Mouse (Mus musculus): Measurements from ENCODE around the gene Agmo. TPM values are rescaled to one million over a fixed set of nuclear protein-coding genes. Genes with fewer than 3 reads are reported as not detected.

The Agmo gene
- polyA plus RNA-seq, 1 experiment from 2014 or later, result 0.29 TPM

DNA sequence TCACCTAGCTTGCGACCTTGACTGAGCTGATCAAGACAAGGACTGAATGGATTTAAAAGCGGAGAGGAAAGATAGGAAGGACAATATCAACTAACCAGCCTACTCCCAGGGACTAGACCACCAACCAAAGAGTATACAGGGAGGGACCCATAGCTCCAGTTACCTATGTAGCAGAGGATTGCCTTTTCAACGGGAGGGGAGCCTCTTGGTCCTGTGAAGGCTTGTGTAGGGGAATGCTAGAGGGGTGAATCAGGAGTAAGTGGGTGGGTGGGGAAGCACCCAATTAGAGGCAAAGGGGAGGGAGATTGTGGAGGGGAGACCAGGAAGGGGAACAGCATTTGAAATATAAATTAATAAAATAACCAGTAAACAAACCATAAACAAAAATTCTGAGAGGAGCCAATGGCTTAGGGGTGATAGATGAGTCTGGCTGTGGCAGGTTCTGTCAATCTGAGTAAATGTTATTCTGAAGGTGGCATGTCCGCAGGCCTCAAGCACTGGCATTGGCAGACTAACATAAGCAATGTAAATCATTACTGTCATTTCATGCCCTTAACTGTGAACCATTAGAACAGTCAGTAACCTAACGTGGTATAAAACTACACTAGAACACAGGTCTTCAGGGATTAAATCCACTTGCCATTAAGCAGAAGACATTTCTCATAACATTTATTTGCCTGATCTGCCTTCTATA, 32.7 kb downstream of the Agmo start:
- H3K36me3 ChIP-seq, result no peaks in the 10 kb centered on the region
- no peak for ATAC-seq (replicated peaks; ENCODE audit: insufficient number of reproducible peaks, insufficient read depth, low FRiP score, low read depth)
- H3K27me3 ChIP-seq, result no peaks in the 10 kb centered on the region
- H3K4me3 ChIP-seq, result no peak overlapping the region
- no peak overlapping the region for H3K4me2 ChIP-seq
- 76% methylated on average over 5 of the region's 5 CpGs for WGBS
- H3K9ac ChIP-seq, result no peak overlapping the region
- H3K27ac ChIP-seq, result no peak overlapping the region
- H3K4me1 ChIP-seq (replicated peaks), result no peaks in the 10 kb centered on the region
- H3K9me3 ChIP-seq (replicated peaks), result no peaks in the 10 kb centered on the region

- Histone ChIP-seq H3K27ac (no peak overlapping the region), H3K9me3 (replicated peaks) (no peaks in the 10 kb centered on the region), H3K4me1 (replicated peaks) (no peaks in the 10 kb centered on the region), H3K4me2 (no peak overlapping the region), H3K9ac (no peak overlapping the region), H3K36me3 (no peaks in the 10 kb centered on the region), H3K27me3 (no peaks in the 10 kb centered on the region), H3K4me3 (no peak overlapping the region)
- 45% methylated on average over 2 of the region's 2 CpGs for WGBS
- no peak for ATAC-seq (replicated peaks; ENCODE audit: insufficient number of reproducible peaks, insufficient read depth, low FRiP score, low read depth)
Measured at GRCm38 (mm10) chr12:37274658-37275019, 33.2 kb downstream of the Agmo start.

- no peaks in the 10 kb centered on the region for H3K27me3 ChIP-seq
- ATAC-seq (replicated peaks; ENCODE audit: insufficient number of reproducible peaks, insufficient read depth, low FRiP score, low read depth), result no peak
- no peaks in the 10 kb centered on the region for H3K4me1 ChIP-seq (replicated peaks)
Measured at GRCm38 (mm10) chr12:37306956-37307466, 65.6 kb downstream of the Agmo start.

GRCm38 (mm10) chr12:37310786-37311185, 69.3 kb downstream of the Agmo start:
- no peaks in the 10 kb centered on the region for H3K36me3 ChIP-seq
- no peak overlapping the region for H3K4me2 ChIP-seq
- H3K4me3 ChIP-seq, result no peak overlapping the region
- H3K9ac ChIP-seq, result no peak overlapping the region
- H3K27ac ChIP-seq, result no peak overlapping the region
- H3K4me1 ChIP-seq (replicated peaks), result no peaks in the 10 kb centered on the region
- H3K9me3 ChIP-seq (replicated peaks), result no peaks in the 10 kb centered on the region
- 86% methylated on average over 1 of the region's 1 CpGs for WGBS
- ATAC-seq (replicated peaks; ENCODE audit: insufficient number of reproducible peaks, insufficient read depth, low FRiP score, low read depth), result no peak
- H3K27me3 ChIP-seq, result no peaks in the 10 kb centered on the region

More at GRCm38 (mm10) chr12:37306956-37307466, 65.6 kb downstream of the Agmo start:
- Histone ChIP-seq H3K36me3 (no peaks in the 10 kb centered on the region), H3K9me3 (replicated peaks) (no peaks in the 10 kb centered on the region), H3K4me3 (no peak overlapping the region), H3K27ac (no peak overlapping the region), H3K9ac (no peak overlapping the region), H3K4me2 (no peak overlapping the region)
- WGBS, result 52% methylated on average over 1 of the region's 1 CpGs

DNA sequence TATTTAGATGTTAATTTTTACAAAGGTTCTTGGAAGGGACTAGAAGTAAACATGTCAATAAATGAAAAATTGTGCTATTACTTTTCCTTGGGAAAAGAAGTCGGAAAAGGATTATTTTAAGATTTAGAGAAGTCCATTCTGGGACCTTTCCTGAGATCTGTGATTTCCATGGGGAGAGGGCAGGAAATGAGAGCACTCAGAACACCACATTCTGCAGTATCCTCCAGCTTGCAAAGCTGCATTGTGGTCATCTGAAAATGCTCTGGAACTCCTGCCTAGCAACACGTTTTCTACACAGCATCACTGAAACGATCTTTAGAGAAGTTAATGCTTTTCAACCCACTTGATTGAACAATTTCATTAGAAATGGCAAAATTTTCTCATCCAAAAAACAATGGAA, 81.4 kb downstream of the Agmo start:
- H3K27me3 ChIP-seq, result no peaks in the 10 kb centered on the region
- ATAC-seq (replicated peaks; ENCODE audit: insufficient number of reproducible peaks, insufficient read depth, low FRiP score, low read depth), result no peak
- WGBS, result 37% methylated on average over 3 of the region's 3 CpGs

GRCm38 (mm10) chr12:37334987-37335386, 93.5 kb downstream of the Agmo start:
- Histone ChIP-seq H3K36me3 (no peaks in the 10 kb centered on the region), H3K9ac (no peak overlapping the region), H3K27me3 (no peaks in the 10 kb centered on the region), H3K27ac (no peak overlapping the region), H3K4me1 (replicated peaks) (no peaks in the 10 kb centered on the region), H3K9me3 (replicated peaks) (no peaks in the 10 kb centered on the region), H3K4me2 (no peak overlapping the region), H3K4me3 (no peak overlapping the region)
- ATAC-seq (replicated peaks; ENCODE audit: insufficient number of reproducible peaks, insufficient read depth, low FRiP score, low read depth), result no peak
- WGBS, result 55% methylated on average over 5 of the region's 5 CpGs

More for the DNA sequence above, 81.4 kb downstream of the Agmo start:
- no peaks in the 10 kb centered on the region for H3K9me3 ChIP-seq (replicated peaks)
- H3K4me2 ChIP-seq, result no peak overlapping the region
- H3K36me3 ChIP-seq, result no peaks in the 10 kb centered on the region
- H3K4me3 ChIP-seq, result no peak overlapping the region
- no peaks in the 10 kb centered on the region for H3K4me1 ChIP-seq (replicated peaks)
- no peak overlapping the region for H3K27ac ChIP-seq
- no peak overlapping the region for H3K9ac ChIP-seq

DNA sequence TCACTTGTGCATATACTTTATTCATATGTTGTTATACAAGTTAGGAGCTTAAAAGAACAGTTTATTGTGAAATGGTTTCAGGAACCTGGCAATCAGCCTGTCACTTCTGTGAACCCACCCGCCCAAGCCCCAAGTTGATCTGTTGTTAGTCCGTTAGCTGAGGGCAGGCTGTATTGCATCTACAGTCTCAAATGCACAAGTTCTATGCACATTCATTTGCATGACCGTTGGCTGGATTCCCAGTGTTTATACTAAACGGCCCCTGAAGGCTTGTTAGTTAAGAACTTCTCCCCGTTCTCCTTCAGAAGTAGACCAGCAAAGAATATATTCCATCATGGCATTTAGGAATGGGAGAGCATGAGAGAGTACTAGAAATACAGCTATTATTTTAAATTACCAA, 102.8 kb downstream of the Agmo start:
- H3K27me3 ChIP-seq, result no peaks in the 10 kb centered on the region
- no peak overlapping the region for H3K9ac ChIP-seq
- H3K4me2 ChIP-seq, result no peak overlapping the region
- 69% methylated on average over 5 of the region's 5 CpGs for WGBS
- no peak for ATAC-seq (replicated peaks; ENCODE audit: insufficient number of reproducible peaks, insufficient read depth, low FRiP score, low read depth)
- H3K9me3 ChIP-seq (replicated peaks), result no peaks in the 10 kb centered on the region
- H3K36me3 ChIP-seq, result no peaks in the 10 kb centered on the region
- no peaks in the 10 kb centered on the region for H3K4me1 ChIP-seq (replicated peaks)
- H3K27ac ChIP-seq, result no peak overlapping the region
- no peak overlapping the region for H3K4me3 ChIP-seq

- H3K9me3 ChIP-seq (replicated peaks), result no peaks in the 10 kb centered on the region
- 71% methylated on average over 5 of the region's 5 CpGs for WGBS
- H3K4me1 ChIP-seq (replicated peaks), result no peaks in the 10 kb centered on the region
Measured at GRCm38 (mm10) chr12:37345696-37346095, 104.3 kb downstream of the Agmo start.

DNA sequence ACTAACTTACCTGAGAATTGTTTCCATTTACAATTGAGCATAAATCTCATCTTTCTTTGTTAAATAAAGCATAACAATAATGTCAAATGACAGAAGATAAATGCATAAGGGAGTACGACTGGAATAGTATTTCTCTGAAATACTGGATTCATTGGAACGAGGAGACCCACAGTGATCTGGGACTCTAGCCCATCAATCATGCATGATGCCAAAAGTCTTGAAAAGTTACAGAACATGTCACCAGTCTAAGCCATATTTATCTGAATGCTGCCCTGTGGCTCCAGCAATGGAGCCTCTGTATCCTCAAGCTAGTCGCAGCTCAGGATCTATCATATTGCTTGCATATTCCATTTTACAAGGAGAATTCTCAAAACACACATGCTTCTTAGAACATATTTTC, 150.9 kb downstream of the Agmo start:
- H3K4me2 ChIP-seq, result no peak overlapping the region
- no peaks in the 10 kb centered on the region for H3K9me3 ChIP-seq (replicated peaks)
- no peak overlapping the region for H3K9ac ChIP-seq
- 74% methylated on average over 3 of the region's 3 CpGs for WGBS
- no peak for ATAC-seq (replicated peaks; ENCODE audit: insufficient number of reproducible peaks, insufficient read depth, low FRiP score, low read depth)
- no peak overlapping the region for H3K27ac ChIP-seq
- no peaks in the 10 kb centered on the region for H3K4me1 ChIP-seq (replicated peaks)
- no peaks in the 10 kb centered on the region for H3K36me3 ChIP-seq
- H3K4me3 ChIP-seq, result no peak overlapping the region
- no peaks in the 10 kb centered on the region for H3K27me3 ChIP-seq

More at GRCm38 (mm10) chr12:37345696-37346095, 104.3 kb downstream of the Agmo start:
- ATAC-seq (replicated peaks; ENCODE audit: insufficient number of reproducible peaks, insufficient read depth, low FRiP score, low read depth), result no peak
- Histone ChIP-seq H3K4me2 (no peak overlapping the region), H3K9ac (no peak overlapping the region), H3K27me3 (no peaks in the 10 kb centered on the region), H3K4me3 (no peak overlapping the region), H3K36me3 (no peaks in the 10 kb centered on the region), H3K27ac (no peak overlapping the region)

- Histone ChIP-seq H3K4me1 (replicated peaks) (no peaks in the 10 kb centered on the region), H3K27me3 (no peaks in the 10 kb centered on the region), H3K4me3 (no peak overlapping the region), H3K9me3 (replicated peaks) (no peaks in the 10 kb centered on the region), H3K4me2 (no peak overlapping the region), H3K27ac (no peak overlapping the region), H3K9ac (no peak overlapping the region), H3K36me3 (no peaks in the 10 kb centered on the region)
- no peak for ATAC-seq (replicated peaks; ENCODE audit: insufficient number of reproducible peaks, insufficient read depth, low FRiP score, low read depth)
- 85% methylated on average over 6 of the region's 6 CpGs for WGBS
Measured at GRCm38 (mm10) chr12:37402541-37402940, 161.1 kb downstream of the Agmo start.

DNA sequence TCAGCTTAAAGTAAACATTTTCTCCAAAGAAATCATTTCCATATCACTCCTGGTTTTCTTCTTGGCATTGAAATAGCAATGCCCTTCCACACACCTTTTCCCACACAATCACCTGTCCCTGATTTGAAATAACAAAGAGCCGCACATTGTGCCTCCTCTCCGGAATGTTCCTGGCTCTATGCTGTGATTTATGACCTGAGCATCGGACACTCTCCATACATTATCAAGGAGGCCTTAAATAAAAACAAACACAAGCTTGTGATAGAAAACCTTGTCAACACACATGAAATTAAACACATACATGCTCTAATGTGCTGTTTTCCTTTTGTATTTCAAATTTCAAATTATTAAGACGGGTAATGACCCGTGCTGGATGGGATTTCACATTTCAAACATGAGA, 184.9 kb downstream of the Agmo start:
- Histone ChIP-seq H3K9me3 (replicated peaks) (no peaks in the 10 kb centered on the region), H3K4me3 (no peak overlapping the region), H3K9ac (no peak overlapping the region), H3K27ac (no peak overlapping the region), H3K27me3 (no peaks in the 10 kb centered on the region), H3K4me1 (replicated peaks) (no peaks in the 10 kb centered on the region), H3K36me3 (no peaks in the 10 kb centered on the region), H3K4me2 (no peak overlapping the region)
- 77% methylated on average over 5 of the region's 5 CpGs for WGBS
- ATAC-seq (replicated peaks; ENCODE audit: insufficient number of reproducible peaks, insufficient read depth, low FRiP score, low read depth), result no peak

- Histone ChIP-seq H3K4me3 (no peak overlapping the region), H3K27ac (no peak overlapping the region), H3K4me1 (replicated peaks) (no peaks in the 10 kb centered on the region), H3K9ac (no peak overlapping the region), H3K27me3 (no peaks in the 10 kb centered on the region), H3K36me3 (no peaks in the 10 kb centered on the region), H3K9me3 (replicated peaks) (no peaks in the 10 kb centered on the region), H3K4me2 (no peak overlapping the region)
- no peak for ATAC-seq (replicated peaks; ENCODE audit: insufficient number of reproducible peaks, insufficient read depth, low FRiP score, low read depth)
- WGBS, result 73% methylated on average over 5 of the region's 5 CpGs
Measured at GRCm38 (mm10) chr12:37426750-37427149, 185.3 kb downstream of the Agmo start.
